Mouse (Mus musculus): Measurements from ENCODE around the gene Zkscan1.

DNA sequence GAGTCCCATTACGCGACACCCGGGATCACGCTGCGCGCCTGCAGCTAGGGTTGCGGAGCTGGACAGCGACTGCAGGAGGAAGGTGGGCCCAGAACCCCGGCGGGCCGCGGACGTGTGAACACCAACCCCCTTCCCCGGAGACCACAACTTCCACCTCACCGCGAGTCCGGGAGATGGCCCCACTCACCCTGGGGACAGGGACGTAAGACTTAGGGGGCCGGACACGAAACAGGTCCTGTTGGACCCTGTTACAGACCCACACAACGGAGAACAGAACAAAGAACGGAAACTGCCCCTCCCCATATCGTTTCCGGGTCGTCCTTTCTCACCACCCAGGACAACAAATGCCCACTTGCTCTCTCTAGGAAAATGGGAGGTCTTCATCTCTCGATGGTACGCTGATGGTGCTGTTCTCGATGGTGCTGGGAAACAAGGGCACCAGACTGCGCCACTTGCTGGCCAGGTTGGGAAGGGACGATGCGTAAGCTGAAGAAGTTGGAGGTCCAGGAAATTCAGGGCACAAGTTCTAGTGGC lies 70.6 kb downstream of the Zkscan1 start, which contains the start of gene Zfp113:
- TF ChIP-seq POLR2A (IDR thresholded peaks at IDR 0.05; ENCODE audit: insufficient read depth, low read depth, low read length) (0 out of 2 replicates have a peak, but pooled peaks have one; percentile 40), CTCF (IDR thresholded peaks at IDR 0.05; ENCODE audit: insufficient read depth, low read depth, low read length) (peak; percentile 58; the same call in 1 of the 2 replicates)

Data from olfactory bulb, adult 2 months (tissue).